Mouse (Mus musculus) cortical plate, adult 2 months (tissue): ENCODE results near the gene 1810062G17Rik. TPM values are rescaled to one million over a fixed set of nuclear protein-coding genes. Genes with fewer than 3 reads are reported as not detected.

Experiments used
- H3K27ac ChIP-seq: fragments of 200-500 bp; 2 replicates; pipeline ENCODE4 v1.5.1; 2012; ENCODE audit warnings: low read length, control low read depth, inconsistent platforms; ENCODE audit not compliant: insufficient read depth
- H3K4me1 ChIP-seq: fragments of 200-500 bp; 2 replicates; pipeline ENCODE4 v1.6.1; 2011; ENCODE audit warnings: low read length; ENCODE audit not compliant: control insufficient read depth, insufficient read depth
- H3K4me3 ChIP-seq: fragments of 200-500 bp; 2 replicates; pipeline ENCODE4 v1.5.1; 2011; ENCODE audit warnings: mild to moderate bottlenecking, low read length, control low read depth; ENCODE audit not compliant: insufficient read depth
- CTCF ChIP-seq: fragments of 200-500 bp; IDR thresholded peaks from 2 replicates; pipeline ENCODE4 v1.5.1; 2011; ENCODE audit warnings: mild to moderate bottlenecking, control low read depth, low read length; ENCODE audit not compliant: insufficient read depth; ENCODE audit errors: extremely low read depth
- POLR2A ChIP-seq: fragments of 200-500 bp; IDR thresholded peaks from 2 replicates; pipeline ENCODE4 v1.6.1; 2011; ENCODE audit warnings: mild to moderate bottlenecking, low read length, control low read depth; ENCODE audit not compliant: insufficient read depth; ENCODE audit errors: extremely low read depth
- polyA plus RNA-seq: library from polyadenylated mRNA; depleted of rRNA; stranded (reverse); fragments of >200 nt; gene quantifications from 2 replicates; pipeline ENCODE4 v1.2.3, GENCODE M21; 2012

1810062G17Rik gene
- polyA plus RNA-seq, 1 experiment: 0.15 TPM

- Histone ChIP-seq H3K4me3 (peak overlapping the region; percentile 66; the same call in 1 of the 2 replicates), H3K27ac (no peak overlapping the region; the same call in 1 of the 2 replicates), H3K4me1 (peaks cover 2% of the 10 kb centered on the region; the same call in 1 of the 2 replicates)
- TF ChIP-seq POLR2A: no peak
- TF ChIP-seq CTCF: no peak
These were observed 1.3 kb upstream of the 1810062G17Rik start for GRCm38 (mm10) chr3:36474421-36474820.

- H3K4me3 ChIP-seq: peak overlapping the region; percentile 66
- no peak for TF ChIP-seq POLR2A
- TF ChIP-seq CTCF: no peak
- peaks cover 2% of the 10 kb centered on the region; the same call in 1 of the 2 replicates for H3K4me1 ChIP-seq
- H3K27ac ChIP-seq: peak overlapping the region; percentile 86
These were observed 726 bp upstream of the 1810062G17Rik start for GRCm38 (mm10) chr3:36474938-36475483.

GRCm38 (mm10) chr3:36476261-36477155, 771 bp downstream of the 1810062G17Rik start:
- peaks cover 2% of the 10 kb centered on the region; the same call in 1 of the 2 replicates for H3K4me1 ChIP-seq
- H3K4me3 ChIP-seq: peak overlapping the region; percentile 66; the same call in 1 of the 2 replicates
- TF ChIP-seq CTCF (no peak), POLR2A (no peak)
- H3K27ac ChIP-seq: no peak overlapping the region

- H3K4me3 ChIP-seq: no peak overlapping the region
- H3K27ac ChIP-seq: no peak overlapping the region
- TF ChIP-seq CTCF: no peak
- no peak for TF ChIP-seq POLR2A
- peaks cover 2% of the 10 kb centered on the region; the same call in 1 of the 2 replicates for H3K4me1 ChIP-seq
These were observed 3.0 kb downstream of the 1810062G17Rik start for GRCm38 (mm10) chr3:36478776-36479175.

- TF ChIP-seq POLR2A (no peak), CTCF (no peak)
- H3K4me3 ChIP-seq: no peak overlapping the region
- H3K27ac ChIP-seq: no peak overlapping the region
- peaks cover 2% of the 10 kb centered on the region; the same call in 1 of the 2 replicates for H3K4me1 ChIP-seq
These were observed 4.7 kb downstream of the 1810062G17Rik start for GRCm38 (mm10) chr3:36480486-36480885.

GRCm38 (mm10) chr3:36481776-36482193, 6.0 kb downstream of the 1810062G17Rik start:
- Histone ChIP-seq H3K4me1 (peaks cover 2% of the 10 kb centered on the region; the same call in 1 of the 2 replicates), H3K27ac (0 out of 2 replicates have a peak overlapping the region, but pooled peaks have one; percentile 2), H3K4me3 (no peak overlapping the region)
- TF ChIP-seq POLR2A: no peak
- no peak for TF ChIP-seq CTCF

- TF ChIP-seq POLR2A (no peak), CTCF (no peak)
- no peak overlapping the region for H3K4me3 ChIP-seq
- H3K4me1 ChIP-seq: peaks cover 2% of the 10 kb centered on the region; the same call in 1 of the 2 replicates
- H3K27ac ChIP-seq: no peak overlapping the region
These were observed 7.2 kb downstream of the 1810062G17Rik start for GRCm38 (mm10) chr3:36482940-36483339.

- no peak overlapping the region for H3K27ac ChIP-seq
- H3K4me1 ChIP-seq: no peaks in the 10 kb centered on the region; the same call in 1 of the 2 replicates
- H3K4me3 ChIP-seq: no peak overlapping the region
- TF ChIP-seq POLR2A (no peak), CTCF (no peak)
These were observed 8.6 kb downstream of the 1810062G17Rik start for GRCm38 (mm10) chr3:36484292-36484691.

- Histone ChIP-seq H3K4me1 (no peaks in the 10 kb centered on the region; the same call in 1 of the 2 replicates), H3K4me3 (no peak overlapping the region), H3K27ac (no peak overlapping the region)
- TF ChIP-seq POLR2A (no peak), CTCF (no peak)
These were observed 10.4 kb downstream of the 1810062G17Rik start for GRCm38 (mm10) chr3:36486176-36486575.
